Mouse (Mus musculus) C2C12 (cell line): Measurements from ENCODE around the gene S1pr5. TPM values are rescaled to one million over a fixed set of nuclear protein-coding genes. Genes with fewer than 3 reads are reported as not detected.

Experiments used
- H3K27me3 ChIP-seq: one replicate; pipeline ENCODE4 v1.6.1; 2011; ENCODE audit not compliant: control insufficient read depth, insufficient read depth, insufficient read length
- H3K36me3 ChIP-seq: one replicate; pipeline ENCODE4 v1.6.1; 2011; ENCODE audit not compliant: control insufficient read depth, insufficient read depth
- H3K4me3 ChIP-seq: one replicate; pipeline ENCODE4 v1.5.1; 2011; ENCODE audit warnings: mild to moderate bottlenecking, control low read depth; ENCODE audit not compliant: poor library complexity, insufficient read depth, severe bottlenecking
- H3K79me2 ChIP-seq: one replicate; pipeline ENCODE4 v1.6.1; 2011; ENCODE audit not compliant: control insufficient read depth, insufficient read depth
- H3K79me3 ChIP-seq: one replicate; pipeline ENCODE4 v1.6.1; 2011; ENCODE audit warnings: low read depth, control low read depth
- H3ac ChIP-seq: one replicate; pipeline ENCODE3; 2011; ENCODE audit warnings: low read depth; ENCODE audit not compliant: control insufficient read depth, insufficient read length
- CEBPB ChIP-seq: IDR thresholded peaks from one replicate; pipeline ENCODE4 v1.6.1; 2011; ENCODE audit warnings: low read depth, mild to moderate bottlenecking, control low read depth, moderate library complexity
- CTCF ChIP-seq: IDR thresholded peaks from one replicate; pipeline ENCODE4 v1.5.1; 2011; ENCODE audit not compliant: control insufficient read depth, insufficient read depth, insufficient read length
- FOSL1 ChIP-seq: IDR thresholded peaks from one replicate; pipeline ENCODE4 v1.8.0; 2011; ENCODE audit warnings: mild to moderate bottlenecking, low read length; ENCODE audit not compliant: poor library complexity, insufficient read depth, severe bottlenecking
- MAX ChIP-seq: IDR thresholded peaks from one replicate; pipeline ENCODE4 v1.6.1; 2011; ENCODE audit warnings: mild to moderate bottlenecking, control low read depth
- MYOD1 ChIP-seq: IDR thresholded peaks from one replicate; pipeline ENCODE4 v1.6.1; 2011; ENCODE audit warnings: low read depth; ENCODE audit not compliant: control insufficient read depth, insufficient read length
- MYOG ChIP-seq: IDR thresholded peaks from one replicate; pipeline ENCODE4 v1.6.1; 2011; ENCODE audit not compliant: control insufficient read depth, insufficient read length; ENCODE audit errors: extremely low read depth
- USF1 ChIP-seq: IDR thresholded peaks from one replicate; pipeline ENCODE4 v1.6.1; 2011; ENCODE audit warnings: low read depth, mild to moderate bottlenecking, control low read depth, moderate library complexity
- polyA plus RNA-seq: library from polyadenylated mRNA; unstranded; fragments of >200 nt; fragmentation: generic; extraction: Trizol; gene quantifications from one replicate; pipeline ENCODE4 v1.2.1, GENCODE M21; 2012; ENCODE audit warnings: missing spikeins

The S1pr5 gene
- polyA plus RNA-seq, 1 experiment, result 0.04 TPM

GRCm38 (mm10) chr9:21250509-21250908, 2.3 kb upstream of the S1pr5 start:
- no peaks in the 10 kb centered on the region for H3K79me2 ChIP-seq
- H3K4me3 ChIP-seq, result no peak overlapping the region
- no peaks in the 10 kb centered on the region for H3K36me3 ChIP-seq
- peaks cover 29% of the 10 kb centered on the region for H3K27me3 ChIP-seq
- H3K79me3 ChIP-seq, result no peaks in the 10 kb centered on the region
- TF ChIP-seq MYOD1 (no peak), FOSL1 (no peak)
- H3ac ChIP-seq, result no peak overlapping the region

GRCm38 (mm10) chr9:21249629-21250508, 1.6 kb upstream of the S1pr5 start:
- H3K27me3 ChIP-seq, result peaks cover 35% of the 10 kb centered on the region
- no peak overlapping the region for H3ac ChIP-seq
- no peaks in the 10 kb centered on the region for H3K79me3 ChIP-seq
- no peaks in the 10 kb centered on the region for H3K36me3 ChIP-seq
- H3K4me3 ChIP-seq, result no peak overlapping the region
- H3K79me2 ChIP-seq, result no peaks in the 10 kb centered on the region
- TF ChIP-seq CTCF, result no peak
- no peak for TF ChIP-seq CEBPB
- no peak for TF ChIP-seq USF1
- TF ChIP-seq MYOG, result no peak
- TF ChIP-seq MAX, result no peak
- no peak for TF ChIP-seq FOSL1
- no peak for TF ChIP-seq MYOD1

GRCm38 (mm10) chr9:21246342-21246741, 1.9 kb downstream of the S1pr5 start:
- Histone ChIP-seq H3K79me2 (no peaks in the 10 kb centered on the region), H3K79me3 (no peaks in the 10 kb centered on the region), H3ac (no peak overlapping the region), H3K27me3 (peaks cover 47% of the 10 kb centered on the region), H3K36me3 (no peaks in the 10 kb centered on the region), H3K4me3 (no peak overlapping the region)
- TF ChIP-seq FOSL1, result no peak
- TF ChIP-seq CTCF, result no peak
- TF ChIP-seq MAX, result no peak
- no peak for TF ChIP-seq USF1
- TF ChIP-seq MYOG, result no peak
- no peak for TF ChIP-seq CEBPB
- TF ChIP-seq MYOD1, result no peak

GRCm38 (mm10) chr9:21245113-21245487, 3.1 kb downstream of the S1pr5 start:
- no peak overlapping the region for H3K4me3 ChIP-seq
- no peaks in the 10 kb centered on the region for H3K79me2 ChIP-seq
- H3K79me3 ChIP-seq, result no peaks in the 10 kb centered on the region
- TF ChIP-seq FOSL1, result no peak
- H3K36me3 ChIP-seq, result no peaks in the 10 kb centered on the region
- peaks cover 39% of the 10 kb centered on the region for H3K27me3 ChIP-seq
- H3ac ChIP-seq, result no peak overlapping the region

GRCm38 (mm10) chr9:21244428-21245112, 3.7 kb downstream of the S1pr5 start:
- peaks cover 35% of the 10 kb centered on the region for H3K27me3 ChIP-seq
- TF ChIP-seq MYOD1 (no peak), MYOG (no peak), FOSL1 (no peak), CTCF (no peak), CEBPB (no peak), MAX (no peak), USF1 (no peak)
- no peaks in the 10 kb centered on the region for H3K79me3 ChIP-seq
- H3K79me2 ChIP-seq, result no peaks in the 10 kb centered on the region
- H3K4me3 ChIP-seq, result no peak overlapping the region
- no peak overlapping the region for H3ac ChIP-seq
- no peaks in the 10 kb centered on the region for H3K36me3 ChIP-seq

- H3ac ChIP-seq, result no peak overlapping the region
- no peaks in the 10 kb centered on the region for H3K36me3 ChIP-seq
- H3K4me3 ChIP-seq, result no peak overlapping the region
- no peak for TF ChIP-seq CTCF
- TF ChIP-seq CEBPB, result no peak
- no peak for TF ChIP-seq MYOD1
- no peak for TF ChIP-seq USF1
- no peak for TF ChIP-seq FOSL1
- no peak for TF ChIP-seq MYOG
- no peak for TF ChIP-seq MAX
- no peaks in the 10 kb centered on the region for H3K79me3 ChIP-seq
- peaks cover 35% of the 10 kb centered on the region for H3K27me3 ChIP-seq
- no peaks in the 10 kb centered on the region for H3K79me2 ChIP-seq
Measured at GRCm38 (mm10) chr9:21243826-21244427, 4.3 kb downstream of the S1pr5 start.
